Mouse (Mus musculus) G1E-ER4 (cell line): ENCODE measurements around the gene Fgl2. TPM values are rescaled to one million over a fixed set of nuclear protein-coding genes. Genes with fewer than 3 reads are reported as not detected.

Experiments
- GATA1 ChIP-seq: IDR thresholded peaks from one replicate; pipeline ENCODE4 v1.8.0; 2012; ENCODE audit warnings: low read length, inconsistent platforms
- polyA plus RNA-seq: library from polyadenylated mRNA; stranded (reverse); fragments of >175 nt; gene quantifications from 2 replicates; pipeline ENCODE4 v1.2.3, GENCODE M21; 2012

The Fgl2 gene
- 0.13 and 0.15 TPM in 2 replicates for polyA plus RNA-seq

DNA sequence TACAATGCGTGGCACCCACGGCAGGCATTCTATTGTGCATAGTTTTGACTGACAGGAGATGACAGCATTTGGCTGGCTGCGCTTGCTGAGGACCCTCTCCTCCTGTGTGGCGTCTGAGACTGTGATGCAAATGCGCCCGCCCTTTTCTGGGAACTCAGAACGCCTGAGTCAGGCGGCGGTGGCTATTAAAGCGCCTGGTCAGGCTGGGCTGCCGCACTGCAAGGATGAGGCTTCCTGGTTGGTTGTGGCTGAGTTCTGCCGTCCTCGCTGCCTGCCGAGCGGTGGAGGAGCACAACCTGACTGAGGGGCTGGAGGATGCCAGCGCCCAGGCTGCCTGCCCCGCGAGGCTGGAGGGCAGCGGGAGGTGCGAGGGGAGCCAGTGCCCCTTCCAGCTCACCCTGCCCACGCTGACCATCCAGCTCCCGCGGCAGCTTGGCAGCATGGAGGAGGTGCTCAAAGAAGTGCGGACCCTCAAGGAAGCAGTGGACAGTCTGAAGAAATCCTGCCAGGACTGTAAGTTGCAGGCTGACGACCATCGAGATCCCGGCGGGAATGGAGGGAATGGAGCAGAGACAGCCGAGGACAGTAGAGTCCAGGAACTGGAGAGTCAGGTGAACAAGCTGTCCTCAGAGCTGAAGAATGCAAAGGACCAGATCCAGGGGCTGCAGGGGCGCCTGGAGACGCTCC is at the start of gene Fgl2:
Gene Fgl2, plus strand, starts transcription at position 150 of the 687 bp plus-strand sequence.
- TF ChIP-seq GATA1 = no peak

DNA sequence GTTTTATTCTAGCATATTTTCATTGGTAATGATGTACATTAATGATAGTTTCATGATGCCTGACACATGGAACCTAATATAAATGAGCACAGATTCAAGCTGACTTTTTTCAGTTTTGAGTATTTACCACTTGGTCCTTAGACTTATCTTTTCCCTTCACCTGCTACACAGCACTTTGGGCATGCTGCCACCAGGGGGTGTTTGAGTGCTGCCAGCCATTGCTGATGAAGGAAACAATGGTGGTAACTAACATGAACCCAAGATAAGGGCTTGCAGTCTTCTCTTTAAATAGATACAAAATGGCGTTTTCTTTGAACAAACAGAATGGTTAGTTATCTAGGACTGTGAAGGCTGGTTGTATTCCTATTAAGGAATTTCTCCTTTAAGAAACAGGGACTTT is 45.9 kb upstream of the Fgl2 start:
- TF ChIP-seq GATA1 = no peak

DNA sequence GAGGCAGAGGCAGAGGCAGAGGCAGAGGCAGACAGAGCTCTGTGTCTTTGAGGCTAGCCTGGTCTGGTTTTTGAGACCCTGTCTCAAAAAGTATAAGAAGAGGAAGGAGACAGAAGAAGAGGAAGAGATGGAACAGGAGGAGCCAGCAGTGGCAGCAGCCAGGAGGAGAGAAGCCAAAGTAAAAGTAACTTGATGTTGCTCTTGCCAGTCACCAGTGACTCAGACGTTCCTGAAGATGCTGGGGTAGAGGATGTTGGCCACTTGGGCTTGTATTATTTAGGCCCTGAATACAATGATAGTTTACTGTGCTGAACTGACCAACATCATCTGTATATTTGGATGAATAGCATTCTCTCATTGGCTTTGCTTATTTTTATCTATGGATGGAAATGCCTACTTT is 43.9 kb upstream of the Fgl2 start:
- no peak for TF ChIP-seq GATA1

DNA sequence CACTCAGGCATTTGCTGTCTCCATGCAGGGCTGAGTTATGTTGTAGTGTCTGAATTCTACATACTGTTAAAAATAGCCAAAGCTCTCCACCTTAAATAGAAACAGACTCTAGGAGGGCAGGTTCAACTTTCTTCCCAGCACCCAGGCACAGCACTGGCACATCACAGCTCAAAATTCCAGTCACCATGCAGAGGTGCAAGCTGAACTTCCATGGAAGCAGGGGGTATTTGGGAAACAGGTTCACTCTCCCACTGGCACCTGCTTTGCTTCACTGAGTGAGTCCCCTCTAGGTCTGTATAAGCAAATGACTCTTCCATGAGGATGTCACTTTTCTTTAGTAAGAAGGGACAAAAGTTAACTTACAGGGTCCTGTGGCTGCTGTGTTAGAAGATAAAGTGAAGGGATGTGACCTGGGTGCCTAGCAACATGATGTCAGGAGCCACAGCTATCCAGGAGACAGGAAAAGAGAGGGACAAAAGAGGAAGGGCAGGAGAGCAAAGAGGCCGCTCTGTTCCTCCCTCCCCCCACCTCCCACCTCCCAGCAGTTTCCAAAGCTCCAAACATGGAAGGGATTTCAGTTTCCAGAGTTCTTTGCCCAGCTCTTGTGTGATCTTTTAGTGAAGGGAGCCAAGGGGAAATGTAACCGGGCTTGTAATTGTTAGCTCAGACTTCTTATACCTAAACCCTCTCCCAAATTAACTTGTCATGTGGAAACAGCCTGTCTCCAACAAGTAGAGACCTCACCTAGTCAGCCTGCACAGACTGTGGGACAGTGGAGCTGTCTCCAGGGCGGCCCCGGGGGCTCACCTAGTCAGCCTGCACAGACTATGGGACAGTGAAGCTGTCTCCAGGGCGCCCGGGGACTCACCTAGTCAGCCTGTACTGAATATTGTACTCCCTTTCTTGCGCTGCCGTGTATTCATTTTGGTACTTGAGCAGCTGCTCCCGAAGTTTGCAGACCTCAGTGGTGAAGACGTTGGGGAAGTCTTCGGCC is 42.5 kb upstream of the Fgl2 start:
- no peak for TF ChIP-seq GATA1

DNA sequence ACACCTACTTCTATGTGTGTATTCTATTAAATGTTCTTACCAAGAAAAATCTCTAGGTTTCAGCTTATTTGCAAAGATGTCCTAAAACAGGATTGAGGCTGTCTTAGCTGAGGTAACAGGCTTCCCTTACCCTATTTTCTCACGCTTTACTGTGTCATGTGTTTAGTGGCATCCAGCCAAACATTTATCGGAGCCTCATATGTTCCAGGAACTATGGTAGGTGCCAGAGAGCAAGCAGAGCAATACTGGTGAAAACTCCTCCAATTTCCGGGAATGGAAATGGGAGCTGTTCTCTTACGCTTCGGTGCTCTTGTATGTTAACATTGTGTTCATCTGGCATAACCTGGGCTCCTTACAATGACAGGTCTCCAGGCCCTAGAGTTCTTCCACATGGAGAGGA is 40.8 kb upstream of the Fgl2 start:
- no peak for TF ChIP-seq GATA1

DNA sequence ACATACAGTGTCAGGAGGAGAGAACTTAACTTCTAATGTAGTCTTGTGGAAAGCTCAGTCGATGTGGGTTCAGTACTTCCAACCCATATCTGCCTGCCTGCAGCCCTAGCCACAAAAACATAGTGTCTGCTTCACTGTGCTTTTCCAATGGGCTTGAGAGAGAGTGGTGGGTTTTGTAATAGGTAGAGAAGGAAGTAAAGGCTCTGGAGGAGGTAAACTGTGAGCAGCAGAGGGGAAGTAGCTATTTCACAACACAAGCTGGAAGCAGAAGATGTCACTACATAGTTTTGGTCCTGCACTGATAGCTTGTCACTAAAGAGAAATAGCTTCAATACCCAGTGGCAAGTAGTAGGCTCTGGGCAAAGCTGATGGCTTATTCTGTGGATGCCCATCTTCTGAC is 40.3 kb upstream of the Fgl2 start:
- no peak for TF ChIP-seq GATA1

DNA sequence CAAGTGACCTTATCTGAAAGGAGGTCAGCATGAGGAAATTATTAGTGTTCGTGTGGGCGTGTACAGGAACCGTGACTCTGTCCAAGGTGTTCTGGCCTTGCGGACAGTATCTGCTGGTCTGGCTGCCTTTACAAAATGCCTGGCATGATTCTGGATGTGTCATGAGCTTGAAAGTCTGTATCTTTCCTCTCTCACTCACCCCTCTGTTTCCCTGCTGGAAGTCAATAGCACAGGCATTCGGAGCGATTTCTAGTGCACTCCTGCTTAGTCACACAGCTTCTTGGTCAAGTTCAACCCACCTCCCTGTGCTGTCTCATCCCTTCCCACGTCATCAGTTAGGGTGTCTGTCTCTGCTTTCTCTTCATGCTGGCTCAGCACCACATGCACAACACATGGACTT is 24.1 kb upstream of the Fgl2 start:
- no peak for TF ChIP-seq GATA1

DNA sequence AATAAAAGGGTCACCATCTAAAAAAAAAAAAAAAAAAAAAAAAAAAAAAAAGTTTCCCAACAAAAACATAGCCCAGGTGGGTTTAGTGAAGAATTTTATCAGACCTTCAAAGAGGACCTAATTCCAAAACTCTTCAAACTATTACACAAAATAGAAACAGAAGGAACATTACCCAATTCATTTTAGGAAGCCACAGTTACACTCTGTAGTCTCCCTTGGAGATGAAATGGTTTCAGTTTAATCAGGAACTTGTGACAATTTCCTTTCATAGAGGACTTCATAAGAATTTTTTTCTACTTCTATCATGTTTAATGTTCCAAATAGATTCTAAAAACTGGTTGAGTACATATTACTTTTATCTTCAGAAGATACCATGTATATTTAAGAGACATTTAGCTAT is 20.8 kb upstream of the Fgl2 start:
- no peak for TF ChIP-seq GATA1

DNA sequence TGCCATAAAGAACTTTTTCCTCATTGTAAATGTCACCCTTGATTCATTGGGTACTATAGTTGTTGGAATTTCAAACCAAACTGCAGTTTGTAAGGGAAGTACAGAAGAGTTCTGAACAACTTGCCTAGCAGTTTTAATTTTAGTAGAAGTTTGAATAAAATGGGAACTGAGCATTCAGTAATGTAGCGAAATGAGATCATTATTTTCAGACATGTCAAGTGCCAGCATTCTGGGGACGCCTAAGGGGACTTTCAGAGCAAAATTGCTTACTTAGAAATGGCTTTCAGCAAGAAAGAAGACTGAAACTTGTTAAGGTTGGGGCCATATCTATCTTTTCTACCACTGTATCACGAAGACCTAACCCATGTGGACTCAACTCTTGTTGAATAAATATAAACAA is 13.8 kb upstream of the Fgl2 start:
- TF ChIP-seq GATA1 = no peak

DNA sequence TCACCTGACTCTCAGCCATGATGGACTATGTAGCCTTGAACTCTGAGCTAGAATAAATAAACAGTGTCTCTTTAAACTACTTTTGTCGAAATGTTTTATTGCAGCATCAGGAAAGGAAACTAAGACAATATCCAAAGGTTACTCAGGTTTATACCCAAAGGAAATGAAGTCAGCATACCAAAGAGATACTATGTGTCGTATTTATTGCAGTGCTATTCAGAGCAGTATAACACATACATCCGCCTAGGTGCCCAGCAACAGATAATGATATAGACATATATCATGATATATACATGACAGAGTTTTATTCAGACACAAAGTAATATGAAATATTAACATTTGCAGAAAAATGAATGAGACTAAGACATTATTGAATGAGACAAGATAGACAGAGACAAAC is 9.1 kb upstream of the Fgl2 start:
- no peak for TF ChIP-seq GATA1

DNA sequence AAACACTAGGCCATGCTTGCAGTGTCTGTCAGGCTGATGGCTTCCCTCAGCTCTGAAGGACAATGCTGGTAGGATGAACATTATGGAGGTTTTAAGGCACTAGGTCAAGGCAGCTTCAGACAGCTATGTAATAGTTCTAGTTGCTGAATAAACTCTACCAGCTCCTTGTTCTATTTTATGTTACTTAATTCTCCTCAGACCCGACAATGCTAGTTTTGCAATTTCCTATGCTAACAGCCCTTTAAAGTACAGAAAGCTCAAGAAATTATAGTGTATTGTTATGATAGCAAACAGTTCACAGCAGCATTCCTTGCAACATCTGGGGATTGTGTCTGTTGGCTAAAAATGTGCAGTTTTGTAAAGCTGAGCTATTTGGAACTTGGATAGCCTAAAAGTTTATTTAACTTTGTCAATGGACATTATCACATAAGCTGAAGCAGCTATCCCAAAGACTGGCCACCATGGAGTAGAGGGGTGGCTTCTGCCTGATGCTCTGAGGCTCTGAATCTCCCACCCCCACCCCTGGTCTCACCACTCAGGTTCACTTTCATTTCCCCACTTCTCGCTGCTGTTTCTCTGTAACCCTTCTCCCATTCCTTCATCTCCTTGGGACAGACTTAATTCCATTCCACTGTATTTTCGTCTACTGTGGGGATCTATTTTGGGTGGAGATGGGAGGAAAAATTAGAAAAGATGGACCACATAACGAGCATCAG is 5.9 kb upstream of the Fgl2 start:
- no peak for TF ChIP-seq GATA1

DNA sequence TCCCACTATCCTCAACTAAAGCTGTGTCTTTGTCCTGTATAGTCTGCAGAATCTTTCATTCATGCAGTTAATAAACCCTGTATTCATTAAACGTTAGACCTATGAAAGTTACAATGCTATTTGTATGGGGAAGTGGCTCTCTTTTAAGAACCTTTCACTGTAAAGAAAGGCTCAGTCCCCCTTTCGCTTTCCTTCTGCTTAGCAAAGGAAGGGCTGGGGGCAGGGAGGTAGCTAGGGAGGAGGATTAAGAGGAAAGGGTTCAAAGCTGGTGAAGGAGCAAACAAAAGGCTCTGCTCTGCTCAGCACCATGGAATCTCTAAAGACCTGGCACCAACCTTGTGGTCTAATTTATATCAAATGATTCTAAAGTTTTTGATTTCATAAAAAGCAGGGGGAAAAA is 4.9 kb upstream of the Fgl2 start:
- no peak for TF ChIP-seq GATA1

DNA sequence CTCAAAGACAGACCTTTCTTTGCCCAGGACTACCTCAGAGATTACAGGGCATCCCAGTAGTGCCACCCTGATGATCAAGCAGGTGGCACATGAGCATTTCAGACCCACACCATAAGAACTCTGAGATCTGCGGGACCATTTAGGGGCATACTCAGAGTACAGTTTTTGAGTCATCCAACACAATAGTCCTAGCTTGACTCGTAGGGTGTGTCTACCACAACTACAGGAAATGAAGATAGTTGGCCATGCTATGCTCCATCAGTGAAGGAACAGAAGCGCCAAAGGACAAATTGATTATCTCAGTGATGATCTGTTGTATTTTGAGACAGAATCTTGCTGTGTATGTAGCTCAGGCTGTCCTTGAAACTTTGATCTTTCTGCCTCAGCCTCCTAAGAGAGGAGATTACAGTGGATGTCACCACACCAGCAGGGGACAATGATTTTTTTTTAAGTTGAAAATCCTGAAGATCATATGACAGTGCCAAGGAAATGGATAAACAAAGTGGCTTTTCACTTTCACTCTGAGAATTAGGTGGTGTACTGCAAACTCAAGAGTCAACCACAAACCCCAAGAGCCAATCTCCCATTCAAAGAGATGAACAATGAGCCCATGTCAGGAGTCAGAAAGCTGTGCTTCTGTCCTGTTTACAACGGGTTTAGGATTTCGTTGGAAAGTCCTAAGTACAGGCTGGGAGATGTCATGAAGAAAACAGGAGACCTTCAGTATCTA is 2.1 kb upstream of the Fgl2 start:
- no peak for TF ChIP-seq GATA1

DNA sequence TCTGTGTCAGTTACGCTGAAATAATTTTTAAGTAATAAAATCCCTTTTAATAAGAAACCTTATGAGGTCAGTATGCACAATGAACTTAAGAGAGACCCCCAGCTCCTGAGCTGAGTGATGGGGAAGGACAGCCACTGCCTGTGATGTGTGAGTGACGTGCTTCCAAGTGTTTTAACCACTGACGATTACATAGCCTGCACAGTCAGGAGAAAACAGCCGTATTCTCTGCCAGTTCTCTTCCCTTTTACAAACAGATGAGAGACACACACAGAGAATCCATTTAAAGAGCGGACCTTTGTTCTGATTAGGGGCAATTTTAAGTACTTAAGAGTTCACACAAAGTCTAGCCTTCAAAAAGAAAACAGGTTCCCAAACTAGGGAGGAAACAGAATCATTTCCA is 522 bp upstream of the Fgl2 start:
- TF ChIP-seq GATA1 = no peak

DNA sequence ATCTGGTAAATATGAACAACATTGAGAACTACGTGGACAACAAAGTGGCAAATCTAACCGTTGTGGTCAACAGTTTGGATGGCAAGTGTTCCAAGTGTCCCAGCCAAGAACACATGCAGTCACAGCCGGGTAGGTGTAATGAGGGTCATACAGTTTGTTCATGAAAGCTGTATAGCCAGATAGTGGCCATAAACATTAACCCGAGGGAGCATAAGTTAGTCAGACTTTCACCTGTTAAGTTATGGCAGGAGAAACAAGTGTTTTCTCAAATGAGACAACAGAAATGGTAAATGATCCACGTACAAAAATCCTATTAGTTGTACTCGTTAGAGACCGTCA is 707 bp downstream of the Fgl2 start:
- TF ChIP-seq GATA1 = no peak

DNA sequence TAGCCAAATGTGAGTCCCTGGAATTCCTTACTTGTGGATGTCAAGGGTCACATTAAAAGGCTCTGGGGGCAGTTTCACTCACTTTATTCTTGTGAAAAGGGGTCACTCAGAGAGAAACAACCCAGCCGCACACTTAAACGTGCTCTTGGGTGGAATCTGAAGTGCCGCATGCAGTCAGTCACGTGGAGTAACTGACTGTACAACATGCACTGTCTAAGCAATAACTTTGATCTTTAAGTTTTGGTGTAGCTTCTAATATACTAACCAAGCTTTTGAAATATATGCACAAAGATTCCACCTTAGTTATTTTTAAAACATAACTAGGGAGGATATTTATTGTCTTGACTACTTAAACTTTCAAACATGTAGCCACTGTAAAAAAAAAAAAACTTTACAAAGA is 4.5 kb downstream of the Fgl2 start:
- TF ChIP-seq GATA1 = no peak
